Mouse (Mus musculus) thymus, adult 2 months (tissue): ENCODE data around the gene Olfr1115. TPM values are rescaled to one million over a fixed set of nuclear protein-coding genes. Genes with fewer than 3 reads are reported as not detected.
"Not testable (repeated sequence)": the region's sequence is repeated elsewhere in the genome, so short reads cannot be mapped to it uniquely, and the experiment has no call there.

Experiments used
- DNase-seq: peaks from one replicate; pipeline ENCODE4 v3.0.0; 2021
- H3K27ac ChIP-seq: fragments of 200-500 bp; 2 replicates; pipeline ENCODE4 v1.5.1; 2012; ENCODE audit warnings: low read length, control low read depth; ENCODE audit not compliant: control insufficient read depth, insufficient read depth
- H3K27me3 ChIP-seq: fragments of 200-500 bp; 2 replicates; pipeline ENCODE4 v1.6.1; 2012; ENCODE audit warnings: mild to moderate bottlenecking, low read length, moderate library complexity, mixed read lengths; ENCODE audit not compliant: control insufficient read depth, insufficient read depth
- H3K36me3 ChIP-seq: fragments of 200-500 bp; 2 replicates; pipeline ENCODE4 v1.6.1; 2012; ENCODE audit warnings: mild to moderate bottlenecking, low read length, moderate library complexity; ENCODE audit not compliant: control insufficient read depth, insufficient read depth
- H3K4me1 ChIP-seq: fragments of 200-500 bp; replicated peaks from 2 replicates; pipeline ENCODE4 v1.6.1; 2012; ENCODE audit warnings: low read length; ENCODE audit not compliant: control insufficient read depth, insufficient read depth
- H3K4me3 ChIP-seq: fragments of 200-500 bp; 2 replicates; pipeline ENCODE4 v1.5.1; 2012; ENCODE audit warnings: mild to moderate bottlenecking, low read length, control low read depth, moderate library complexity; ENCODE audit not compliant: control insufficient read depth, insufficient read depth
- CTCF ChIP-seq: fragments of 200-500 bp; IDR thresholded peaks from 2 replicates; pipeline ENCODE4 v1.5.1; 2012; ENCODE audit warnings: mild to moderate bottlenecking, control low read depth, low read length, moderate library complexity, borderline replicate concordance; ENCODE audit not compliant: control insufficient read depth, poor library complexity, insufficient read depth; ENCODE audit errors: extremely low read depth
- POLR2A ChIP-seq: fragments of 200-500 bp; IDR thresholded peaks from 2 replicates; pipeline ENCODE4 v1.6.1; 2012; ENCODE audit warnings: mild to moderate bottlenecking, low read length, control low read depth, moderate library complexity; ENCODE audit not compliant: control insufficient read depth, poor library complexity, insufficient read depth; ENCODE audit errors: extremely low read depth
- WGBS: fragments of 180-500 bp; shearing (Covaris S2); methylation state at CpG from one replicate; pipeline ENCODE4 v1.1.7; 2018; 5-methylcytosine and 5-hydroxymethylcytosine counted together
- polyA plus RNA-seq: library from polyadenylated mRNA; depleted of rRNA; stranded (reverse); fragments of >200 nt; gene quantifications from 2 replicates; pipeline ENCODE4 v1.2.3, GENCODE M21; 2012; rRNA removed

Gene Olfr1115
- polyA plus RNA-seq: not detected in 2 replicates

- no peak for TF ChIP-seq CTCF
- 90% methylated on average over 2 of the region's 2 CpGs for WGBS
- H3K27ac ChIP-seq: no peak within 1 kb of the TSS
- no peak for DNase-seq
- H3K27me3 ChIP-seq: no peaks in the 10 kb centered on the region
- no peaks in the 10 kb centered on the region for H3K36me3 ChIP-seq
- H3K4me3 ChIP-seq: no peak within 1 kb of the TSS
- no peaks in the 10 kb centered on the region for H3K4me1 ChIP-seq
Observed at GRCm38 (mm10) chr2:87247713-87248112, at the start of gene Olfr1115. TSS of gene Olfr1115 (plus strand) at chr2:87248013.

GRCm38 (mm10) chr2:87208670-87209069 lies 39.1 kb upstream of the Olfr1115 start, which contains the start of gene Olfr1113:
TSS of gene Olfr1113 (plus strand) at chr2:87208970.
- DNase-seq: no peak
- WGBS: 93% methylated on average over 2 of the region's 2 CpGs
- Histone ChIP-seq H3K4me3 (no peak within 1 kb of the TSS), H3K36me3 (no peaks in the 10 kb centered on the region), H3K27ac (no peak within 1 kb of the TSS), H3K27me3 (no peaks in the 10 kb centered on the region), H3K4me1 (no peaks in the 10 kb centered on the region)
- no peak for TF ChIP-seq CTCF
- no peak for TF ChIP-seq POLR2A

GRCm38 (mm10) chr2:87267234-87267633 lies 19.4 kb downstream of the Olfr1115 start, which contains the start of gene Olfr1116:
TSS of gene Olfr1116 (plus strand) at chr2:87267534.
- Histone ChIP-seq H3K4me1 (no peaks in the 10 kb centered on the region), H3K36me3 (no peaks in the 10 kb centered on the region), H3K4me3 (no peak within 1 kb of the TSS), H3K27me3 (no peaks in the 10 kb centered on the region), H3K27ac (no peak within 1 kb of the TSS)
- no peak for DNase-seq
- TF ChIP-seq CTCF (no peak), POLR2A (no peak)
- 88% methylated on average over 1 of the region's 1 CpGs for WGBS

- not testable (repeated sequence) for H3K4me1 ChIP-seq, H3K4me3 ChIP-seq, H3K27me3 ChIP-seq, DNase-seq, H3K27ac ChIP-seq, H3K36me3 ChIP-seq
Observed at GRCm38 (mm10) chr2:87293977-87294376, 46.2 kb downstream of the Olfr1115 start.

Other genes with a start within 250 kb of the Olfr1115 start
- gene Olfr1102, start 249.6 kb upstream of the Olfr1115 start, polyA plus RNA-seq: not detected in 2 replicates
- not detected in 2 replicates for gene Olfr1104, start 220.9 kb upstream of the Olfr1115 start, polyA plus RNA-seq
- not detected in 2 replicates for gene Olfr1105, start 211.5 kb upstream of the Olfr1115 start, polyA plus RNA-seq
- gene Olfr1106, start 195.7 kb upstream of the Olfr1115 start, polyA plus RNA-seq: not detected in 2 replicates
- not detected in 2 replicates for gene Olfr1107, start 172.2 kb upstream of the Olfr1115 start, polyA plus RNA-seq
- gene Olfr1109, start 152.0 kb upstream of the Olfr1115 start, polyA plus RNA-seq: not detected in 2 replicates
- gene Olfr259, start 133.4 kb upstream of the Olfr1115 start, polyA plus RNA-seq: not detected in 2 replicates
- gene Olfr1110, start 107.7 kb upstream of the Olfr1115 start, polyA plus RNA-seq: not detected in 2 replicates
- not detected in 2 replicates for gene Olfr1111, start 95.4 kb upstream of the Olfr1115 start, polyA plus RNA-seq
- gene Olfr1112, start 60.2 kb upstream of the Olfr1115 start, polyA plus RNA-seq: not detected in 2 replicates
- not detected in 2 replicates for gene Olfr1113, start 39.0 kb upstream of the Olfr1115 start, polyA plus RNA-seq
- gene Olfr1116, start 19.5 kb downstream of the Olfr1115 start, polyA plus RNA-seq: not detected in 2 replicates
- not detected in 2 replicates for gene Olfr1118, start 59.6 kb downstream of the Olfr1115 start, polyA plus RNA-seq
- not detected in 2 replicates for gene Olfr1120, start 106.8 kb downstream of the Olfr1115 start, polyA plus RNA-seq
- gene Olfr1121, start 121.9 kb downstream of the Olfr1115 start, polyA plus RNA-seq: not detected in 2 replicates
- gene Olfr1122, start 137.8 kb downstream of the Olfr1115 start, polyA plus RNA-seq: not detected in 2 replicates
- not detected in 2 replicates for gene Olfr1123, start 168.6 kb downstream of the Olfr1115 start, polyA plus RNA-seq
- not detected in 2 replicates for gene Olfr1124, start 182.3 kb downstream of the Olfr1115 start, polyA plus RNA-seq
- gene Olfr1126, start 205.9 kb downstream of the Olfr1115 start, polyA plus RNA-seq: not detected in 2 replicates
- gene Pramel7, start 249.1 kb downstream of the Olfr1115 start, polyA plus RNA-seq: not detected in 2 replicates